Mouse (Mus musculus): ENCODE measurements around the gene Gm4884. TPM values are rescaled to one million over a fixed set of nuclear protein-coding genes. Genes with fewer than 3 reads are reported as not detected.

Gene Gm4884
- not detected for total RNA-seq (2023)

DNA sequence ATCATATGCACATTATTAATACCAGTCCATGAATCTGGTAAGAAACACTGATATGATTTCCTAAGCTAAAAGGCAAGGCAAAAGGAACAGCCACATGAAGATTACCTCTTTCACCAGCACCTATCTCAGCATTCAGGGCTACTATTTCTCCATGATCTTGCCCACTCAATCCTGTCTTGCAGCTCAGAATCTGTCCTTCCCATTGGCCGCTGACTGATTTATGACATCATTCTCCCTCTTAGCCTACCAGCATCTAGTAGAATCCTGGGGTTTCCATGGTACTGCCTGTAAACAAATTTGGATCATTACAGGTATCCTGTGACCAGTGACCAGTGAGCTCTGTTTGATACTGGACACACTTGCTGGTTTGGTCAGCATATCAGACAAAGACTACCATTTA is at the start of gene Gm4884:
Gm4884 (plus strand) TSS at position 301 of the 400 bp plus-strand sequence.

DNA sequence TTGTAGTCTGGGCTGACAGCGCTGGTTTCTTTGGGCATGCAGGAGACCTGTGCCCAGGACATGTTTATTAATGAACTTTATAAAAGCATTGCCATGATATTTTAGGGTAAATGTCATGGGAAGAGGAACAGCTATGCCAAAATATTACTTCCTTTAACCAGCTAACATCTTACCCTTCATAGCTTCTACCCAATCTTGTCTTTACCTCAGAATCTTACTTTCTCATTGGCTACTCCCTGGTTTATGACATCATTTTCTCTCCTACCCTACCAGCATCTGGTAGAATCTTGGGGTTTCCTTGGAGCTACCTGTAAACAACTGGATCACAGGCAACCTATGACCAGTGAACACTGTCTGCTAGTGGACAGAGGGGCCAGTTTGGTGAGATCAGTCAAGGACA is 45.3 kb upstream of the Gm4884 start, which contains the start of gene 4930433I11Rik:
4930433I11Rik (plus strand) TSS at position 301 of the 400 bp plus-strand sequence.

Other genes with a start within 250 kb of the Gm4884 start
- not detected for gene Vstm2b, start 134.4 kb upstream of the Gm4884 start, total RNA-seq (2023)
- not detected for gene 4930433I11Rik, start 45.2 kb upstream of the Gm4884 start, total RNA-seq (2023)
- gene Gm5592, start 121.1 kb downstream of the Gm4884 start, total RNA-seq (2023), result not detected